Mouse (Mus musculus) urinary bladder, adult 18-20 months (tissue): ENCODE measurements at regions not wholly inside any gene's neighbourhood (a gene's known extent, or its start where the extent isn't known, plus 50 kb on each side); places are given as distances from the start of the nearest gene placed in this dataset.
A peak's percentile ranks its signal among the peaks of the same experiment; 100 is the strongest.

ENCODE experiments used
- DNase-seq, 2 experiments: peaks; one replicate each; pipeline ENCODE4 v3.0.0; 2022; ENCODE audit warnings: low spot score in 2 of 2, mixed read lengths in 2 of 2

GRCm38 (mm10) chr15:61297447-61298208 lies 374.8 kb upstream of the A1bg start:
- peak in 1 of 2 experiments; percentile 1 for DNase-seq

GRCm38 (mm10) chr15:61294616-61295015 lies 371.8 kb upstream of the A1bg start:
- DNase-seq, result no peak

GRCm38 (mm10) chr15:61294131-61294530 lies 371.3 kb upstream of the A1bg start:
- DNase-seq, result no peak

- no peak for DNase-seq
Observed at GRCm38 (mm10) chr15:61268766-61269165, 346.0 kb upstream of the A1bg start.

GRCm38 (mm10) chr15:61259047-61259446 lies 336.2 kb upstream of the A1bg start:
- no peak for DNase-seq

GRCm38 (mm10) chr15:61244511-61244910 lies 321.7 kb upstream of the A1bg start:
- DNase-seq, result no peak

- DNase-seq, result no peak
Observed at GRCm38 (mm10) chr15:61242161-61242681, 319.4 kb upstream of the A1bg start.

- no peak for DNase-seq
Observed at GRCm38 (mm10) chr15:61241741-61242140, 318.9 kb upstream of the A1bg start.

GRCm38 (mm10) chr15:61240344-61240743 lies 317.5 kb upstream of the A1bg start:
- DNase-seq, result no peak

- DNase-seq, result no peak
Observed at GRCm38 (mm10) chr15:61239414-61239813, 316.6 kb upstream of the A1bg start.

GRCm38 (mm10) chr15:61238996-61239395 lies 316.2 kb upstream of the A1bg start:
- DNase-seq, result no peak

GRCm38 (mm10) chr15:61229579-61229978 lies 306.8 kb upstream of the A1bg start:
- DNase-seq, result no peak

GRCm38 (mm10) chr15:61222923-61223322 lies 300.1 kb upstream of the A1bg start:
- DNase-seq, result no peak

- no peak for DNase-seq
Observed at GRCm38 (mm10) chr15:61210161-61210560, 287.3 kb upstream of the A1bg start.

- no peak for DNase-seq
Observed at GRCm38 (mm10) chr15:61189981-61190380, 267.2 kb upstream of the A1bg start.

- DNase-seq, result no peak
Observed at GRCm38 (mm10) chr15:61189481-61189880, 266.7 kb upstream of the A1bg start.

- no peak for DNase-seq
Observed at GRCm38 (mm10) chr15:61184597-61184963, 261.8 kb upstream of the A1bg start.

GRCm38 (mm10) chr15:61183751-61184596 lies 261.2 kb upstream of the A1bg start:
- DNase-seq, result no peak

GRCm38 (mm10) chr15:61183291-61183690 lies 260.5 kb upstream of the A1bg start:
- no peak for DNase-seq

GRCm38 (mm10) chr15:61168842-61169416 lies 246.1 kb upstream of the A1bg start:
- DNase-seq, result no peak

- no peak for DNase-seq
Observed at GRCm38 (mm10) chr15:61165050-61165449, 242.2 kb upstream of the A1bg start.

- no peak for DNase-seq
Observed at GRCm38 (mm10) chr15:61161397-61161796, 238.6 kb upstream of the A1bg start.
